Mouse (Mus musculus) embryonic facial prominence, embryonic 15.5 days (tissue): ENCODE data around the gene Rhob. TPM values are rescaled to one million over a fixed set of nuclear protein-coding genes. Genes with fewer than 3 reads are reported as not detected.

ENCODE experiments used
- ATAC-seq: fragments of 200-750 bp; cut with Nextera tagmentation; 2 replicates; pipeline ENCODE4 v1.8.0; 2017; ENCODE audit warnings: low read depth, moderate TSS enrichment; ENCODE audit not compliant: insufficient number of reproducible peaks, low FRiP score, low TSS enrichment
- H3K27ac ChIP-seq: fragments of 300-500 bp; sonication (generic); replicated peaks from 2 replicates; pipeline ENCODE4 v1.5.1; 2015; ENCODE audit warnings: mild to moderate bottlenecking, inconsistent platforms
- H3K27me3 ChIP-seq: fragments of 300-500 bp; sonication (generic); 2 replicates; pipeline ENCODE4 v1.6.1; 2015; ENCODE audit warnings: inconsistent platforms
- H3K36me3 ChIP-seq: fragments of 300-500 bp; sonication (generic); 2 replicates; pipeline ENCODE4 v1.6.1; 2015; ENCODE audit warnings: mild to moderate bottlenecking, inconsistent platforms
- H3K4me1 ChIP-seq: fragments of 300-500 bp; sonication (generic); 2 replicates; pipeline ENCODE4 v1.6.1; 2015; ENCODE audit warnings: inconsistent platforms
- H3K4me2 ChIP-seq: fragments of 300-500 bp; sonication (generic); replicated peaks from 2 replicates; pipeline ENCODE4 v1.6.1; 2015; ENCODE audit warnings: mild to moderate bottlenecking, inconsistent platforms
- H3K4me3 ChIP-seq: fragments of 300-500 bp; sonication (generic); replicated peaks from 2 replicates; pipeline ENCODE4 v1.5.1; 2015; ENCODE audit warnings: mild to moderate bottlenecking, inconsistent platforms
- H3K9ac ChIP-seq: fragments of 300-500 bp; sonication (generic); 2 replicates; pipeline ENCODE4 v1.6.1; 2015; ENCODE audit warnings: inconsistent platforms
- H3K9me3 ChIP-seq: fragments of 300-500 bp; sonication (generic); replicated peaks from 2 replicates; pipeline ENCODE4 v1.6.1; 2016; ENCODE audit warnings: inconsistent platforms
- WGBS: fragments of 180-500 bp; shearing (Covaris S2); methylation state at CpG from one replicate; pipeline ENCODE4 v1.1.7; 2015; 5-methylcytosine and 5-hydroxymethylcytosine counted together
- polyA plus RNA-seq: library from polyadenylated mRNA; unstranded; fragments of >200 nt; fragmentation: Nextera tagmentation; extraction: Ambion mirVana; gene quantifications from 2 replicates; pipeline ENCODE4 v1.2.1, GENCODE M21; 2015

The Rhob gene
- polyA plus RNA-seq, 1 experiment from 2014 or later: 59.5 TPM

DNA sequence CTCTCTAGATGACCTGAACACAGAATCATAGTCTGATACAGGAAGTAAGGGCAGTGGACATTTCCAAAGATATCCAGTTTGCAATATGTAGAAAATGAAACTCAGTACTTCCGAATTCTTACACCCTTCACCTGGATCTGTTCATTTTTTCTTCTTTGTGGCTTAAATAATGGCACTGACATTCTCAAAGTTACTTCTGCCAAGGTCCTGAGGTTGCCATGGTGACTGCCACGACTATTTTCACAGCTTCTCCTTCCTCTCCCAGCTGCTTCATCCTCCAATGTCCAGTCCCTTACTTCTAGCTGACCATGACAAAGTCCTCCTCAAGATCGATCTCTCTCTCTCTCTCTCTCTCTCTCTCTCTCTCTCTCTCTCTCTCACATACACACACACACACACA is 6.4 kb downstream of the Rhob start:
- Histone ChIP-seq H3K4me1 (peaks cover 35% of the 10 kb centered on the region), H3K4me2 (no peak overlapping the region), H3K27me3 (no peaks in the 10 kb centered on the region), H3K36me3 (no peaks in the 10 kb centered on the region), H3K4me3 (no peak overlapping the region), H3K27ac (no peak overlapping the region), H3K9me3 (no peaks in the 10 kb centered on the region), H3K9ac (no peak overlapping the region)
- no peak for ATAC-seq
- WGBS: 57% methylated on average over 3 of the region's 3 CpGs

DNA sequence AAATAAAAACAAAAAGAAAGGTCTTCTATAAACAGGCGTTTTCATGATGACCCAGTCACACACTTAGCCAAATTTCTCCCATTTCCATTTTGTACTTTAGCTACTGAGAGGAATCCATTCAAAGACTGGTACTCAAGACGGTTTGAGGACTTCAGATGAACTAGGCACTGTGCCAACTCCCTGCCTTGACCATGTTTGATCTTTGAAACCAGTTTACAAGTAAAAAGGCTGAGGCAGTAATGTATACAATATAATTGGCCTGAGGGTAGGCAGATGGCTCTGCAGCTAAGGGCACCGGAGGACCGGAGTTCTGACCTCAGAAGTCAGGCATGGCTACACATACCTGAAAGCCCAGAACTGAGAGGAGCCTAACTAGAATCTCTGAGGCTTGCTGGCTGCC is 10.7 kb downstream of the Rhob start:
- no peak overlapping the region for H3K27ac ChIP-seq
- H3K9me3 ChIP-seq: no peaks in the 10 kb centered on the region
- H3K36me3 ChIP-seq: no peaks in the 10 kb centered on the region
- H3K4me3 ChIP-seq: no peak overlapping the region
- 0 out of 2 replicates have a peak, but pooled peaks cover 23% of the 10 kb centered on the region for H3K4me1 ChIP-seq
- no peaks in the 10 kb centered on the region for H3K27me3 ChIP-seq
- WGBS: 36% methylated on average over 4 of the region's 4 CpGs
- no peak for ATAC-seq
- H3K9ac ChIP-seq: no peak overlapping the region
- no peak overlapping the region for H3K4me2 ChIP-seq

DNA sequence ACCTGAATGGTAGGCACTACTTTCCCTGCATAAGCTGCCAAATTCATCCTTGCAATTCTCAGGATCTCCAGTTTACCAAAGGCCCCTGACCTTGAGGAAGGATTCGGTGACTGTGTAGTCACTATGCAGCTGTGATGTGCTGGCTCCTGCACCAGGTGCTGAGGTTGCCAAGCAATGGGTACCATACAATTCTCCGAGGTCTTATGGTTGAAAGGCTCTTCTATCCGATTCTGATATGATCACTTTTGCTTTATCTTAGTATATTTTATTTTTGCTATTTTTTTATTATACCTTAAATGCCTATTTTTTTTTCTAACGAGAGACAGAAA is 11.2 kb downstream of the Rhob start:
- 76% methylated on average over 4 of the region's 4 CpGs for WGBS
- no peaks in the 10 kb centered on the region for H3K36me3 ChIP-seq
- no peaks in the 10 kb centered on the region for H3K9me3 ChIP-seq
- 0 out of 2 replicates have a peak, but pooled peaks cover 23% of the 10 kb centered on the region for H3K4me1 ChIP-seq
- H3K27ac ChIP-seq: no peak overlapping the region
- no peak overlapping the region for H3K4me2 ChIP-seq
- H3K9ac ChIP-seq: no peak overlapping the region
- no peak for ATAC-seq
- no peaks in the 10 kb centered on the region for H3K27me3 ChIP-seq
- no peak overlapping the region for H3K4me3 ChIP-seq

DNA sequence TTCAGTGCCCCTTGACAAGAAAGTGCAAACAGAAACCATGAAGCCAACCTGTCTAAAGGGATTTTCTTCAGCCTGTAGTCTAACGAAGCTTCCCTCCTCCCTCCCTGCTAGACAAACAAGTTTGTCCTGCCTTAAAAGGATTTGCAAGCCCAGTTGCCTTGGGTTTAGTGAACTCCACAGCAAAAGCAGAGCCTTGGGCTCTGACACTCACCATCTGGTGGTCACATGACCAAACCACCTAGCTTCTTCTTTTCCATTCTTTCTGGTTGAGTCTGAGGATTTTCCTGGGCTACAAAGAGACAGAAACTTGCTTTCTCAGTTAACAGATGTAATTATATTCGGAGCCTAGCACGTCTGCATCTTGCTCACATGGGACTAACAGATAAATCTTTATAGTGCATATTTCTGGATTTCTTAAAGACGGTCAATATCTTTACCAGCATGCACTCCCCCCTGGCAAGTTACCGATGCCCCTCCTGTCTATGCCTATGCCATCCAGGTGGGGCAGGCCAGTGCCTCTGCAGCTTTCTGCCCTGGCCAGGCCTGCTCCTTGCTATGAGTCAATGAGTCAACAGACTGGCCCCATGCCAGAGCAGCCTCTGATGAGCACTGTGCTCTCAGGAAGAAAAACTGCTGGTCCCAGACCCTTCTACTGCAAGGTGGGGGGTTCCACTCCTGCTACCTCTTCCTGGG is 11.7 kb downstream of the Rhob start:
- Histone ChIP-seq H3K4me1 (0 out of 2 replicates have a peak, but pooled peaks cover 23% of the 10 kb centered on the region), H3K36me3 (no peaks in the 10 kb centered on the region), H3K4me3 (no peak overlapping the region), H3K27ac (no peak overlapping the region), H3K4me2 (no peak overlapping the region), H3K9me3 (no peaks in the 10 kb centered on the region), H3K27me3 (no peaks in the 10 kb centered on the region), H3K9ac (no peak overlapping the region)
- 42% methylated on average over 5 of the region's 5 CpGs for WGBS
- no peak for ATAC-seq

DNA sequence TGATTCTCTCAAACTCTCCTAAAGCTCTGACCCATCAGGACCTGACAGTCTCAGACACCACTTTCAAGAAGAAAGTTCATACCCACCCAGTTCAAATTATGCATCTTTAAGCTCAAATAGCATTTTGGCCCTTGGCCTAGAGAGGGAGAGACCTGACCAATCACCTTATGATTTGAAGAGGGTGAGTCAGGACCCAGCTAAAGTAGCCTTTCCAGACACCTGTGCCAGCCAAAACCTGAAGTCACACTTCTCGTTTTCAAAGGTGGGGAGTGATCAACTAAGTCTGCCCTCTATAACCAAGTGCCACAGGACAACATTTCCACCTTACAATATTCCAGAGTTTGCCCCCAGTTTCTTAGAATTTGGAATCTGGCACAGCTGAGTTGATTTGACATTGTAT is 12.5 kb downstream of the Rhob start:
- Histone ChIP-seq H3K4me1 (0 out of 2 replicates have a peak, but pooled peaks cover 23% of the 10 kb centered on the region), H3K4me3 (no peak overlapping the region), H3K27me3 (no peaks in the 10 kb centered on the region), H3K9ac (no peak overlapping the region), H3K4me2 (no peak overlapping the region), H3K36me3 (no peaks in the 10 kb centered on the region), H3K27ac (no peak overlapping the region), H3K9me3 (no peaks in the 10 kb centered on the region)
- 55% methylated on average over 1 of the region's 1 CpGs for WGBS
- ATAC-seq: no peak

DNA sequence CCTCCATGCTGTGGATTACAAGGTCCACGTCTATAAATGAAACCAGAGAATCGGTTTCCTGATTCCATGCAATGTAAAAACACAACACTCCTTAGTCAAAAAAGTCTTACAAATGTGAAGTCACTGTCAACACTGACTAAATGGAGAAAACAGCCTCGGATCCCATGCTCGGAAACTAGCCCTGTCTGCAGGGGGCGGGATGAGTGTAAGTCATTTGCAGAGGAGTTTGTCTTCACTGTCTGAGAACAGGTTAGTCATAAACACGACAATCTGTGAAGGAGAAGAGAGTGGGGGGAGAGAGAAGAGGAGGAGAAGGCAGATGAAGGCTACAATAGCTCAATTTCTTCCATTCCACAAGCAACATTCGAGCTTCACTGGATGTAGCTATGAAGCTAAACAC is 14.6 kb downstream of the Rhob start:
- no peaks in the 10 kb centered on the region for H3K27me3 ChIP-seq
- no peak overlapping the region for H3K27ac ChIP-seq
- no peak overlapping the region for H3K9ac ChIP-seq
- no peak overlapping the region for H3K4me3 ChIP-seq
- 68% methylated on average over 7 of the region's 7 CpGs for WGBS
- ATAC-seq: no peak
- 0 out of 2 replicates have a peak, but pooled peaks cover 17% of the 10 kb centered on the region for H3K4me1 ChIP-seq
- no peaks in the 10 kb centered on the region for H3K36me3 ChIP-seq
- H3K9me3 ChIP-seq: no peaks in the 10 kb centered on the region
- no peak overlapping the region for H3K4me2 ChIP-seq

DNA sequence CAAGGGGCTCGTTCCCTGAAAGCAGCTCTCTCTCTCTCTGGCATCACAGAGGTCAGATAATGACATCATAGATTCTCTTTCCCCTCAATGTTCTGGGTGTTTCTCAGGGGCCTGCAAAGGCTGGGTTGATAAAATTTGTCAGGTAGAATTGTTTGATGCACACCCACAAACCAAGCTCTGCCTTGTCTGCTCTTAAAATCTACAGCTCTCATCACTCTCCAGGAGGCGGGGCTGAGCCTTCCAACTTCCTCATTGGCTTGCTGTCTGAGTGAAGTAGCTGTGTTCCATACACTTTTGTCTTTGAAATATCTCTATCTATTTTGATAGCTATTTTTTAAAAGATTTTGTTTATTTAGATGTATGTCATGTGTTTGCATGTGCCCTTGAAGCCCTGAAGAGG is 17.6 kb downstream of the Rhob start:
- Histone ChIP-seq H3K36me3 (no peaks in the 10 kb centered on the region), H3K27me3 (no peaks in the 10 kb centered on the region), H3K9ac (no peak overlapping the region), H3K27ac (no peak overlapping the region), H3K4me2 (no peak overlapping the region), H3K4me3 (no peak overlapping the region), H3K9me3 (no peaks in the 10 kb centered on the region), H3K4me1 (0 out of 2 replicates have a peak, but pooled peaks cover 3% of the 10 kb centered on the region)
- WGBS: 60% methylated on average over 2 of the region's 2 CpGs
- ATAC-seq: no peak

DNA sequence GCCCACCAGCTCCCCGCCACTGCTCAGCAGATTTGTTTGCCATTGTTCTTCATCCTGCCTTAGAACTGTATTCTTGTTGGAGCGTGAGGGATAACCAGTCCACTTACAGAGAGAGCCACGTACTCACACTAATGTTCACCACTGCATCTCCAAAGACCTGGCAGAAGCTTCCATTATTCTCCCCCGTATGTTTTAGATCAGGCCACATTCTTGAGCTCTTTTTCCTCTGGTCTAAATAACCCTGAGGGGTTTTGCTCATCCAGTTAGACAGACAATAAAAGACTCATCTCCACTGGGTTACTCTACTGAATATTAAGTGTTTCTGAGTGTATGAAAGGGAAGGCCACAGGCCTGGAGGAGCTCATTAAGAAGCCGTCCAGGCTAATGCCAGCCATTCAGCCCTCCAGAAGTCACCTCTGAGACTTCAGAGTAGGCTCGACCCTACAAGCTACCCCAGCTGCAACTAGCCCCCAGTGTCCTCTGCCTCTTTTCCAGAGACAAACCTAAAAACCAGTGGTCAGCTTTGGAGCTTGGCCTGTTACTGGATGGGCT is 24.9 kb downstream of the Rhob start:
- no peaks in the 10 kb centered on the region for H3K27me3 ChIP-seq
- no peak overlapping the region for H3K27ac ChIP-seq
- H3K4me2 ChIP-seq: no peak overlapping the region
- no peaks in the 10 kb centered on the region for H3K9me3 ChIP-seq
- H3K4me1 ChIP-seq: peaks cover 12% of the 10 kb centered on the region
- ATAC-seq: no peak
- H3K4me3 ChIP-seq: no peak overlapping the region
- no peaks in the 10 kb centered on the region for H3K36me3 ChIP-seq
- WGBS: 47% methylated on average over 6 of the region's 6 CpGs
- H3K9ac ChIP-seq: no peak overlapping the region

DNA sequence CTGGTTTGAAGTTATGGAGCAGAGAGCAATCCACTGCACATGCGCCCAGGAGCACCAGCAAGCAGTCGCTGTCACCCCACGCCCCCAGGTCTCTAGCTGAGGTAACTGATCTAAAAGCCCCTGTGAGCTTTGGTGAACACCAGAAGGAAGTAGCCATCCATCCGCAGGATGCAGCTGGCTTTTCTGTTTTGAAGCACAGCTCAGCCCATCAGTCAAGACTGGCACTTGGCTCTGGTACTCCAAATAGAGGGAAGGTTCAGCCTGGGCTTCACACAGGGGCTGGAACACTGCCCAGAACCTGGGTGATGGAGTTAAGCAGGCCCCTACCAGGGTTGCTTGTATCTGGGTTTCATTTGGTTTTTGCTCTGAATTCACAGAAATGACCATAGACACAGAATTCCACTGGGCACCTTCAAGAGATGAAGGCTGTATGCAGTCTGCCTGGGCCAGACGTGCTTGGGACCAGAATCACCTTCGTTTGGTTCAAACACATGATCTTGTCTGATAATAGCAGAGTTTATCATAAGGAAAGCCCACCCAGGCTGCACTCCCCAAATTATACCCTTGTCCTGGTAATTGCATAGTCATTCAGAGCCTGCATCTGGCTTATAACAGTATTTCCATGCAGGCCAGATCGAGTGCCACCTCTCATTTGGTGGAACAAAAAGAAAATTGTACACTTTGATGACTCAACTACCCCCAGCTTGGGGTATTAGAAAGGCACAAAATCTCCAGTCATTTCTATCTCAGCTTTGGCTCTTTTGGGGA is 27.0 kb downstream of the Rhob start:
- H3K36me3 ChIP-seq: no peaks in the 10 kb centered on the region
- no peaks in the 10 kb centered on the region for H3K27me3 ChIP-seq
- no peak for ATAC-seq
- H3K9me3 ChIP-seq: no peaks in the 10 kb centered on the region
- no peak overlapping the region for H3K9ac ChIP-seq
- no peak overlapping the region for H3K4me2 ChIP-seq
- no peak overlapping the region for H3K4me3 ChIP-seq
- H3K4me1 ChIP-seq: peaks cover 12% of the 10 kb centered on the region
- 62% methylated on average over 7 of the region's 7 CpGs for WGBS
- peak overlapping the region; percentile 28; the same call in 1 of the 2 replicates for H3K27ac ChIP-seq

DNA sequence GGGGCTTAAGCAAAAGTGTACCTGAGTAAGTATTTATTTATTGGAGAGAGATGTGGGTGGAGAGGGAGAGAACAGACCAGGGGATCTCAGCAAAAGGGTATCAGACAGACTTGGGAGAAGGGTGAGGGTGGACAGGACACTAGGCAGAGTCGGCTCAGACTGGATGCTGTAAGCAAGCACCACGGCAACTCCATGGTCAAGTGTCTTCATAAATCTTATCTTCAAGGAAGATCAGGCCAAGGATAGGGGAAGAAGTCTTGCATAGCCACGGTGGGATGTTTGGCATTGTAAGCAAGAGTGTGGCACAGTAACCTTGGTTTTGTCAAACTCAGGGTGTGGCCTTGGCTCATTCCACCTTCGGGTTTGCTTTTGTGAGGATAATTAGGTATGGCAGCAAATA is 27.8 kb downstream of the Rhob start:
- H3K4me2 ChIP-seq: no peak overlapping the region
- ATAC-seq: no peak
- no peak overlapping the region for H3K9ac ChIP-seq
- H3K27ac ChIP-seq: no peak overlapping the region
- no peaks in the 10 kb centered on the region for H3K9me3 ChIP-seq
- peaks cover 12% of the 10 kb centered on the region for H3K4me1 ChIP-seq
- H3K36me3 ChIP-seq: no peaks in the 10 kb centered on the region
- no peak overlapping the region for H3K4me3 ChIP-seq
- 70% methylated on average over 4 of the region's 4 CpGs for WGBS
- no peaks in the 10 kb centered on the region for H3K27me3 ChIP-seq

DNA sequence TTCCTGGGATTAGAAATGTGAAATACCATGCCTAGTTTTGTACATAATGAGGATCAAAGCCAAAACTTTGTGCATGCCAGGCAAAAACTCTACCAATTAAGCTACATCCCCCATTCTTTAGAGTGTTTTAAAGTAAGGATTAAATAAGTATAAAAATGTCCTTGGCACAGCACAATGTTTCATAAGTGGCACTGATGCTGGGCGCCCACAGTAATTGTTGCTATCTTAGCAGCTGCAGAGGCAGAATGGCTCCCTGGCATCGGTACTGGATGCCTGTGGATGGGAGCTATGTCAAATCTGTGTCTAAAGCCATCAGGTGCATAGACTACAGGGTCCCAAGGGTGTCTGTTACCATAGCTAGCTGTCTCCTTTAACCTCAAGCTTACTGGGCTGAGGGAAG is 28.8 kb downstream of the Rhob start:
- Histone ChIP-seq H3K27ac (no peak overlapping the region), H3K27me3 (no peaks in the 10 kb centered on the region), H3K9ac (no peak overlapping the region), H3K4me1 (peaks cover 12% of the 10 kb centered on the region), H3K4me3 (no peak overlapping the region), H3K36me3 (no peaks in the 10 kb centered on the region), H3K4me2 (no peak overlapping the region), H3K9me3 (no peaks in the 10 kb centered on the region)
- 70% methylated on average over 2 of the region's 2 CpGs for WGBS
- ATAC-seq: no peak
